Mouse (Mus musculus) lung, embryonic 16.5 days (tissue): ENCODE measurements around the gene Prpf6. TPM values are rescaled to one million over a fixed set of nuclear protein-coding genes. Genes with fewer than 3 reads are reported as not detected.

ENCODE experiments used
- ATAC-seq: fragments of 200-750 bp; cut with Nextera tagmentation; 2 replicates; pipeline ENCODE4 v1.8.0; 2017; ENCODE audit warnings: low read depth, mild to moderate bottlenecking, moderate library complexity
- H3K27ac ChIP-seq: fragments of 300-500 bp; sonication (generic); 2 replicates; pipeline ENCODE4 v1.5.1; 2014; ENCODE audit warnings: mild to moderate bottlenecking, control low read depth, low read length
- H3K27me3 ChIP-seq: fragments of 300-500 bp; sonication (generic); 2 replicates; pipeline ENCODE4 v1.6.1; 2014; ENCODE audit warnings: low read depth, low read length, mixed read lengths; ENCODE audit not compliant: control insufficient read depth, insufficient read depth
- H3K36me3 ChIP-seq: fragments of 300-500 bp; sonication (generic); 2 replicates; pipeline ENCODE4 v1.6.1; 2014; ENCODE audit warnings: low read length; ENCODE audit not compliant: control insufficient read depth, insufficient read depth
- H3K4me1 ChIP-seq: fragments of 300-500 bp; sonication (generic); replicated peaks from 2 replicates; pipeline ENCODE4 v1.6.1; 2014; ENCODE audit warnings: low read length, mixed read lengths; ENCODE audit not compliant: control insufficient read depth, insufficient read depth
- H3K4me2 ChIP-seq: fragments of 300-500 bp; sonication (generic); 2 replicates; pipeline ENCODE4 v1.6.1; 2014; ENCODE audit warnings: low read depth, low read length, control low read depth
- H3K4me3 ChIP-seq: fragments of 300-500 bp; sonication (generic); 2 replicates; pipeline ENCODE4 v1.5.1; 2014; ENCODE audit warnings: mild to moderate bottlenecking, low read length, control low read depth
- H3K9ac ChIP-seq: fragments of 300-500 bp; sonication (generic); 2 replicates; pipeline ENCODE4 v1.6.1; 2014; ENCODE audit warnings: low read length, control low read depth
- H3K9me3 ChIP-seq: fragments of 300-500 bp; sonication (generic); 2 replicates; pipeline ENCODE4 v1.6.1; 2016; ENCODE audit warnings: low read length; ENCODE audit not compliant: control insufficient read depth
- WGBS: fragments of 180-500 bp; shearing (Covaris S2); extraction: QIAGEN DNeasy Blood & Tissue Kit; methylation state at CpG from one replicate; pipeline ENCODE4 v1.1.7; 2014; 5-methylcytosine and 5-hydroxymethylcytosine counted together
- polyA plus RNA-seq: library from polyadenylated mRNA; unstranded; fragments of >200 nt; fragmentation: Nextera tagmentation; extraction: Ambion mirVana; gene quantifications from 2 replicates; pipeline ENCODE4 v1.2.1, GENCODE M21; 2015

The Prpf6 gene
- polyA plus RNA-seq, 1 experiment from 2014 or later = 59.3 TPM

DNA sequence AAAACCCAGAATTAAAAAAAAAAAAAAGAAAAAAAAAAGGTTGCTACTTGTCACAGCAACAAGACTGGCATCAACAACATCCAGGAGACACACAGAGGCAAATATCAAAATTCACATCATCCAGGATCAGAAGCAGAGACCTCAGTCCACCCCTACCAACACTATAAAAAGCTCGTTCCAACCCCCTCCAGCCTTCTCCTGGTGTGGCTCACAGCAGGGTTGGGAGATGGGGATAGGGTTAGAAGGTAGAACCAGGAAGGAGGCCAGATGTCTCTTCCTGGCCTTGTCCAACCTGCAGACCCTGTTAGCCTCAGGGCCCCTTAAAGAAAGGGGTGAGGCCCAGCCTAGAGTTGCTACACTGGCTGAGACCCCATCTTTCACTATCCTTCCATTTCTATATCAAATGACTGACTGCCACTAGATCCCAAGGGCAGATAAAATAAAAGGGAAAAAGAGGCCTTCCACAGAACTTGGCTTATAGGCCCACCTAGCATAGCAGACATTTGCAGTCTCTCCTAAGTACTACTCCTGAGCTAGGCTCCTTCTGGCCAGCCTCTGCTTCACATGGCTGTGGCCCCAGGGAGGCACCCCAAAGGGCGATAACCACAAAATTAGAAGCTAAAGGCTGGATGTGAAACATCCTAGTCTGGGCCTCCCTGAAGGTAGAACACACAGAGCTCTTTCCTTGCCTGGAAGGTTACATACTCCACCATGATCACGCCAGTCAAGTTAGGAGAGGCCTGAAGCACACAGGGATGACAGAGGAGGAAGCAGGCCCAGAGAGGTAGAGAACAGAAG is 8.0 kb upstream of the Prpf6 start:
- Histone ChIP-seq H3K4me1 (peaks cover 7% of the 10 kb centered on the region), H3K4me3 (no peak overlapping the region), H3K4me2 (no peak overlapping the region), H3K9ac (no peak overlapping the region), H3K9me3 (no peaks in the 10 kb centered on the region), H3K27ac (no peak overlapping the region), H3K36me3 (peaks cover 21% of the 10 kb centered on the region), H3K27me3 (no peaks in the 10 kb centered on the region)
- 82% methylated on average over 3 of the region's 3 CpGs for WGBS
- ATAC-seq = no peak

DNA sequence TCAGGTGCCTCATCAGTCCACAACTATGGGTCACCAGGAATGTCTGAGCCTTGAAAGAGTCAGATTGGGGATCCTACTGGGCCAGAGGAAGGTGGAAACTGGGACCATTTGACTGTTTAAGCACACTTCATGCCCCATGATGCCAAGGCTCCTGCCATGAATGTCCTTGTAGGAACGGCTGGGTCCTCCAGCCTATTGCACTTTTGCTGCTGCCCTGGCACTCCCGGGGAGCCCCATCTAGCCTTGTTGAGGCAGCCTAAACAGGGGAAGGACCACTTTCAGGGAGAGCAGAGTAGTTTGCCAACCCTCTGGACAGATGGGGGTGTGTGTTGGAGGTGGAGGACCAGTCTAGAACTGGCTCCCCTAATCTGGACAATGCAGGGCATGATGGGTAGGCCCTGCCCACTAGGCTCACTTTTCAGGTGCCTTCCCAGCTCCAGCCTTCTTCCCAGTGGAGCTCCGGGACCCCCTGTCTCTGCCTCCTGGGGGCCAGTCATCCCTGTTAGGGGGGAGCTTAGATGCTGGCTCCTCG is 7.2 kb upstream of the Prpf6 start, which contains the start of gene Uckl1:
Gene Uckl1 (minus strand): TSS at position 482 of the 532 bp plus-strand sequence.
- Histone ChIP-seq H3K9me3 (no peaks in the 10 kb centered on the region), H3K4me1 (peaks cover 5% of the 10 kb centered on the region), H3K27ac (no peak within 1 kb of the TSS), H3K9ac (no peak within 1 kb of the TSS), H3K27me3 (no peaks in the 10 kb centered on the region), H3K4me3 (no peak within 1 kb of the TSS), H3K4me2 (no peak within 1 kb of the TSS), H3K36me3 (peaks cover 30% of the 10 kb centered on the region)
- ATAC-seq = no peak
- 95% methylated on average over 4 of the region's 4 CpGs for WGBS

DNA sequence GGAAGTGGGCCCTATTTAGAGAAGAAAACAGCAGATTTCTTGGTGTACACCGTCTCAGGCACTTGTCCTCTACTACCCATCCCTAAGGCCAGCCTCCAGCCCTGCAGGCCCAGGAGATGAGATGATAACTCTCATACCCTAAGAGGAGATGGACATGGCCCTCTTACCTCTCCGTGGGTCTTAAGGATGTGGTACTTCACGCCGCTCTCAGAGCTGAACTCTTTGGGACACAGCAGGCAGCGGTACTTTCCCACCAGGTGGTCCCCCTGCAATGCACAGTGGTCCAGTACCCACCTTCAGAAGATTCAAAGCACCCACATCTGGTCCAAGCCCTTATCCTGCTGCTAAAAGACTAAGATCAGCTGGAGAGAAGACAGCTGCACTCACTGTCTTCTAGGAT is 6.2 kb upstream of the Prpf6 start:
- peaks cover 38% of the 10 kb centered on the region for H3K36me3 ChIP-seq
- no peaks in the 10 kb centered on the region for H3K9me3 ChIP-seq
- H3K4me3 ChIP-seq = no peak overlapping the region
- 92% methylated on average over 5 of the region's 5 CpGs for WGBS
- ATAC-seq = no peak
- H3K4me2 ChIP-seq = no peak overlapping the region
- no peaks in the 10 kb centered on the region for H3K27me3 ChIP-seq
- H3K4me1 ChIP-seq = peaks cover 3% of the 10 kb centered on the region
- H3K27ac ChIP-seq = no peak overlapping the region
- H3K9ac ChIP-seq = no peak overlapping the region

DNA sequence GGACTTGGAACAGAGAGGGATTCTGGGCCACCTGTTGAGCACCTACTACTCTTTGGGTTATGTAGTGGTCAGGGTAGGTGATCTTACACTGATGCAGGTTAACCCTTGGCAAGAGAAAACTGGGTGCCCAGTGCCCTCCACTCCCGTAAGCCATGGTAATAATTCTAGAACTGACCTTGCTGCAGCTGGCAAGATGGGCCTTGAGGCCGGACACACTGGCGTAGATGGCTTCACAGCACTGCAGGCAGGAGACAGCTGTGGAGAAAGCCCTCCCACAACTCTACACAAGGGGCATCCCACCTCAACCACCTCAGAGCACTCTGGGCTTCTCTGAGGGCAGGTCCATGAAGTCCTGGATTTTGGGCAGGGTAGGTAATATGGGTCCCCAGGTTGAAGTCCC is 5.5 kb upstream of the Prpf6 start:
- Histone ChIP-seq H3K27ac (no peak overlapping the region), H3K9ac (no peak overlapping the region), H3K27me3 (no peaks in the 10 kb centered on the region), H3K36me3 (peaks cover 39% of the 10 kb centered on the region), H3K4me3 (no peak overlapping the region), H3K4me2 (no peak overlapping the region), H3K9me3 (no peaks in the 10 kb centered on the region), H3K4me1 (peaks cover under 1% of the 10 kb centered on the region; the same call in 1 of the 2 replicates)
- 90% methylated on average over 3 of the region's 3 CpGs for WGBS
- no peak for ATAC-seq

DNA sequence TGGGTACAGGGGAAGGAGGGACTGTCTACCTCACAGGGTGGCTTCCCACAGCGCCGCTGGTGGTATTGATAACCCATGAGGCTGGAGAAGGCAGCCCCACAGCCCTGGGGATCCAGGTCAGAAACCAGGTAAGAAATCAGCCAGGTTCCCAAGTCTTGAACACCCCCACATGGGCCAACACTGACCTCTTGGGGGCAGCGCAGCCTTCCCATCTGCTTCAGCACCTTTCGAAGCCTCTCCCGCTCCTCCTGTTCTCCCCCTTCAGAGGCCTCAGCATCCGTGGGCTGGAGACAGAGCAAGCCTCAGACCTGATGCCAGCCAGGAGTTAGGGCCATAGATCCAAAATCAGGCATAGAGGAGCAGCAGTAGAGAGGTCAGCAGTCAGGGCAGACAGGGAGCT is 3.9 kb upstream of the Prpf6 start:
- Histone ChIP-seq H3K4me1 (peaks cover 7% of the 10 kb centered on the region), H3K27me3 (no peaks in the 10 kb centered on the region), H3K36me3 (peaks cover 39% of the 10 kb centered on the region), H3K9me3 (no peaks in the 10 kb centered on the region), H3K9ac (no peak overlapping the region), H3K4me3 (no peak overlapping the region), H3K27ac (no peak overlapping the region), H3K4me2 (no peak overlapping the region)
- no peak for ATAC-seq
- 82% methylated on average over 6 of the region's 6 CpGs for WGBS

DNA sequence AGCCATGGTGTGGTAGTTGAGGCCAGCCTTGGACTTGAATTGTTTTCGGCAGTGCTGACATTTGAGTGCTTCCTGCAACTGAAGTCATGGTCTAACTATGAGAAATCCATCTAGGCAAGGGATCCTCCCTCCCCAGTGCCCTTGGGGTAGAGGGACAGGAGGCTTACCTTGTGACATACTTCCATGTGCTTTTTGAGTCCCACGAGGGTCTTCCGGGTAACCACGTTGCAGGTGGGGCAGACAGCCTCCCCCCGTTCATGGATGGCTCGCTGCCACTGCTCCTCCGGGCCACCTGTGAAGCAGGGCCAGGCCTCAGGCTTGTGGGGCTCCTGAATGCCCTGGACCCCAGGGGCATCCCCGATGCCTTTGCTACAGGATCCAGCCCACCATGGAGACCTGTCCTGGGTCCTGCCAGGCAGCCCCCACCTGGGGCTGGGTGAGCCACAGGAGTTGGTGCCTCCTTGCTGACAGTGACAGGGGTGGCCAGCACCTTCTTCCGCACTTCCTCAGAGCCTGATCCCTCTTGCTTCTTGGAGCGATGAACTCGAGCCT is 3.4 kb upstream of the Prpf6 start:
- no peak overlapping the region for H3K4me3 ChIP-seq
- 88% methylated on average over 11 of the region's 11 CpGs for WGBS

DNA sequence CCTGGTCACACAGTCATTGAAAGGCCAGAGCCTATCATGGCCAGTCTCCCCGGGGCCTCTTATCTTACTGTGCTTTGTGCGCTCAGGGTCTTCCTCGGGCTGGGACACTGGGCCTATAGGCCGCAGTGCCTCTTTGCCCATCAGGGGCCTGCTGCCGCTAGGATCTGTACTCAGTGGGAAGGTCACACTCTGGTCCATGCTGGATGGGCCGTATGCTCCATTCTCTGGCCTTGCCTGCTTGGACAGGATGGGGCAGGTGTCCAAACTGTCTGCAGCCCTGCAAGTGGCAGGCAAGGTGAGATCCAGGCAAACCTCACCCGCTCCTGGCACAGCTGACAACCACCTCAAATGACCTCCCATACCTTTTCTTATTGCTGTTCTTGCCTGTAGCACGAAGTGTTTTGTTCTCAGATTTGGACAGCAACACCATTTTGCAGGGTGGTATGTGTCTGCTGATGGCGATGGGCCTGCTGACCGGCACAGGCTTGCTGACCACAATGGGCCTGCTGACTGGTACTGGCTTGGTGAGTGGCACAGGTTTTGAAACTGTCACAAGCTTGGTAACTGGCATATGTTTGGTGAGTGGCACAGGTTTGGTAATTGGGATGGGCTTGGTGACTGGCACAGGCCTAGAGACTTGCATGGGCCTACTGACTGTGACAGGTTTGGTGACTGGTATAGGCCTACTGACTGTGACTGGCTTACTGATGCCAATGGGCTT is 2.5 kb upstream of the Prpf6 start:
- Histone ChIP-seq H3K4me2 (no peak overlapping the region), H3K9me3 (no peaks in the 10 kb centered on the region), H3K4me1 (peaks cover 14% of the 10 kb centered on the region), H3K4me3 (no peak overlapping the region), H3K36me3 (peaks cover 36% of the 10 kb centered on the region), H3K27ac (no peak overlapping the region), H3K27me3 (no peaks in the 10 kb centered on the region), H3K9ac (no peak overlapping the region)
- no peak for ATAC-seq
- 88% methylated on average over 10 of the region's 10 CpGs for WGBS

More for the DNA sequence above, 3.4 kb upstream of the Prpf6 start:
- H3K4me1 ChIP-seq = peaks cover 12% of the 10 kb centered on the region
- no peaks in the 10 kb centered on the region for H3K9me3 ChIP-seq
- no peak for ATAC-seq
- H3K9ac ChIP-seq = no peak overlapping the region
- no peak overlapping the region for H3K27ac ChIP-seq
- H3K36me3 ChIP-seq = peaks cover 39% of the 10 kb centered on the region
- no peaks in the 10 kb centered on the region for H3K27me3 ChIP-seq
- no peak overlapping the region for H3K4me2 ChIP-seq

DNA sequence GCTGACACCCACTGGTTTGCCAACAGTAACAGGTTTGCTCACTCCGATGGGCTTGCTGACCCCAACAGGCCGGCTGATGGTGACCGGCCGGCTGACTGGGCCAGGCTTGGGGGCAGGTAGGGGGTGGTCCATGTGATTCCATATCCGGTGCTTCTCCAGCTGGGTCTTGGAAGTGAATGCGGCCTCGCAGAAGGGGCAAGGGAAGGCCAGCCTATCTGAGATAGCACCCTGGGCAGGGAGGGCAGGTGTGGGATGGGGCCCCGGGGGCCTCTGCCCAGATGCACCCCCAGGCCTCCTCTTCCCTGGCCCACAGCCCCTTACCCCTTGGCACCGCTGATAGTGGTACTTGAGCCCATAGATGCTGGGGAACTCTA is 1.9 kb upstream of the Prpf6 start:
- H3K36me3 ChIP-seq = peaks cover 36% of the 10 kb centered on the region

DNA sequence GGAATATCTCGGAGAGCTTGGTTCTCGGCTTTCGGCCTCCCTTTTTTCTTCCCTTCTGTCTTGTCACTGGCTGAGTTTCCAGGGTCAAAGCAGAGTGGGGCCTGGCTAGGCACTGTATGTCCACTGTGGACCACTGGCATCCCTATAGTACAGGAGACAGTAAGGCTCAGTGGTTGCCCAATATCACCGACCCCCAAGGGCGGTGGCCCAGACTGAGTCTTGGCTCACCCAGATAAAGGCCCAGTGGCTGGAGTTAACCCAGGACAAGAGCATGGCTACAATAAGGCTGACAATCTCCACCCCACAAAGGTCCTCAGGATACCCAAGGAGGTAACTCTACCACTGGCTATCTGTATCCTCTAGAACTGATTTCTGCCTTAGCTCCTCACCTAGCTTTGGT is 1.2 kb upstream of the Prpf6 start:
- Histone ChIP-seq H3K9me3 (no peaks in the 10 kb centered on the region), H3K27ac (no peak overlapping the region), H3K9ac (no peak overlapping the region), H3K4me1 (peaks cover 14% of the 10 kb centered on the region), H3K36me3 (peaks cover 31% of the 10 kb centered on the region), H3K4me3 (no peak overlapping the region), H3K4me2 (no peak overlapping the region), H3K27me3 (no peaks in the 10 kb centered on the region)
- ATAC-seq = no peak
- 96% methylated on average over 5 of the region's 5 CpGs for WGBS

More for the DNA sequence above, 1.9 kb upstream of the Prpf6 start:
- Histone ChIP-seq H3K27me3 (no peaks in the 10 kb centered on the region), H3K4me1 (peaks cover 14% of the 10 kb centered on the region), H3K27ac (no peak overlapping the region), H3K4me3 (no peak overlapping the region), H3K9me3 (no peaks in the 10 kb centered on the region), H3K4me2 (no peak overlapping the region), H3K9ac (no peak overlapping the region)
- 92% methylated on average over 9 of the region's 9 CpGs for WGBS
- ATAC-seq = no peak
